Mouse (Mus musculus) myocyte (in vitro differentiated cells): ENCODE measurements around the gene Msh4. TPM values are rescaled to one million over a fixed set of nuclear protein-coding genes. Genes with fewer than 3 reads are reported as not detected.

Experiments used
- H3K27me3 ChIP-seq: one replicate; pipeline ENCODE4 v1.6.1; 2011; ENCODE audit not compliant: control insufficient read depth, insufficient read depth, insufficient read length
- H3K36me3 ChIP-seq: one replicate; pipeline ENCODE4 v1.6.1; 2011; ENCODE audit not compliant: control insufficient read depth, insufficient read depth
- H3K4me2 ChIP-seq: one replicate; pipeline ENCODE4 v1.6.1; 2011; ENCODE audit warnings: low read depth, control low read depth
- H3K4me3 ChIP-seq: one replicate; pipeline ENCODE4 v1.5.1; 2011; ENCODE audit warnings: mild to moderate bottlenecking, control low read depth, moderate library complexity
- H3K79me2 ChIP-seq: one replicate; pipeline ENCODE4 v1.6.1; 2011; ENCODE audit not compliant: control insufficient read depth, insufficient read depth
- H3ac ChIP-seq: one replicate; pipeline ENCODE4 v1.6.1; 2011; ENCODE audit not compliant: control insufficient read depth, insufficient read length
- CEBPB ChIP-seq: IDR thresholded peaks from 2 replicates; pipeline ENCODE4 v1.6.1; 2011; ENCODE audit warnings: mild to moderate bottlenecking, moderate library complexity; ENCODE audit not compliant: poor library complexity, insufficient read depth, severe bottlenecking
- E2F4 ChIP-seq: IDR thresholded peaks from one replicate; pipeline ENCODE4 v1.6.1; 2011; ENCODE audit warnings: mild to moderate bottlenecking, control low read depth, moderate library complexity; ENCODE audit not compliant: insufficient read depth
- MAX ChIP-seq: IDR thresholded peaks from one replicate; pipeline ENCODE4 v1.6.1; 2011; ENCODE audit warnings: low read depth, mild to moderate bottlenecking, control low read depth
- MYOD1 ChIP-seq, 3 experiments: IDR thresholded peaks; one replicate each; pipeline ENCODE4 v1.6.1; 2011; ENCODE audit warnings: control low read depth in 2 of 3, low read depth in 2 of 3, mild to moderate bottlenecking in 2 of 3, moderate library complexity in 1 of 3; ENCODE audit not compliant: insufficient read length in 2 of 3, control insufficient read depth in 1 of 3
- MYOG ChIP-seq, 3 experiments: IDR thresholded peaks; one replicate each; pipeline ENCODE4 v1.6.1; 2011; ENCODE audit warnings: control low read depth in 2 of 3, low read depth in 2 of 3, mild to moderate bottlenecking in 2 of 3; ENCODE audit not compliant: insufficient read length in 2 of 3, control insufficient read depth in 1 of 3, insufficient read depth in 1 of 3
- POLR2A ChIP-seq: IDR thresholded peaks from one replicate; pipeline ENCODE4 v1.6.1; 2011; ENCODE audit warnings: low read depth, mild to moderate bottlenecking, control low read depth, moderate library complexity; ENCODE audit not compliant: insufficient read length
- POLR2AphosphoS2 ChIP-seq: IDR thresholded peaks from one replicate; pipeline ENCODE4 v1.6.1; 2011; ENCODE audit warnings: low read depth, control low read depth; ENCODE audit not compliant: insufficient read length
- REST ChIP-seq: IDR thresholded peaks from one replicate; pipeline ENCODE4 v1.6.1; 2011; ENCODE audit warnings: mild to moderate bottlenecking, control low read depth, moderate library complexity; ENCODE audit not compliant: insufficient read depth, insufficient read length
- SRF ChIP-seq: IDR thresholded peaks from one replicate; pipeline ENCODE4 v1.6.1; 2011; ENCODE audit warnings: low read depth; ENCODE audit not compliant: control insufficient read depth, insufficient read length
- TCF12 ChIP-seq: IDR thresholded peaks from one replicate; pipeline ENCODE4 v1.6.1; 2011; ENCODE audit warnings: mild to moderate bottlenecking, control low read depth; ENCODE audit not compliant: poor library complexity, insufficient read depth, severe bottlenecking
- TCF3 ChIP-seq: IDR thresholded peaks from one replicate; pipeline ENCODE4 v1.6.1; 2011; ENCODE audit warnings: low read depth, control low read depth; ENCODE audit not compliant: insufficient read length
- USF1 ChIP-seq: IDR thresholded peaks from one replicate; pipeline ENCODE4 v1.6.1; 2011; ENCODE audit warnings: low read depth, mild to moderate bottlenecking, control low read depth, moderate library complexity
- polyA plus RNA-seq: library from polyadenylated mRNA; unstranded; fragments of >200 nt; fragmentation: generic; extraction: Trizol; gene quantifications from one replicate; pipeline ENCODE4 v1.2.1, GENCODE M21; 2012; ENCODE audit warnings: missing spikeins

Msh4 gene
- polyA plus RNA-seq, 1 experiment = 0.02 TPM

DNA sequence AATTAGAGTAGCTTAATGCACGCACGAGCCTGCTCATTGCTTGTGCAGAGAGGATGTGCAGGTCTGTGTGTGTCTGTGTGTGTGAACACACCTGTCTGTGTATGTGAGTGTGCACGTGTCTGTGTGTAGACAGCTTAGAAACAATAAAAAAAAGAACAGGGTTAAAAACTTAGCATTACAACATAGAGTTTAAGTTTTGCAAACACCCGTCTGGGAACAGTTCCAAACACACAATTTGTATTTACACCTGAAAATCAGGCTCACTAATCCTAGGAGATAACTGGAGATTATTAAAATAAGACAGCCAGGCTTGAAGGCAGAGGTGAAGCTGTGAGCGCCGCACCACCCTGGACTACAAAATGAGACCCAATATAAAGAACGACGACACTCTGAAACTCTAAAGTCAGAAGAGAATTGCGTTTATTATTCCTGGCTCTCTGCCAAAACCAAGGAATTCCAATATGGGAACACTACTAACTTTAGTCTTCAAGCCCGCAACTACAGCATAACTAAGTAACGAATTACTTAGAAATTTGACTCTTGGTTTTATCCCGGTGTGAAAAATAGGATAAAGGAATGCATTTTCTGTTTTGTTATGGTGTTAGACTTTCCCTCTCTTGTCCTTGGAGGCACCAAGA lies 37.2 kb upstream of the Msh4 start:
- Histone ChIP-seq H3K4me2 (peak overlapping the region; percentile 86), H3K4me3 (peak overlapping the region; percentile 63), H3K27me3 (no peaks in the 10 kb centered on the region), H3K79me2 (peaks cover 13% of the 10 kb centered on the region), H3ac (no peak overlapping the region), H3K36me3 (no peaks in the 10 kb centered on the region)
- no peak for TF ChIP-seq SRF
- TF ChIP-seq TCF12 = no peak
- TF ChIP-seq POLR2A = no peak
- TF ChIP-seq MYOD1 (IDR thresholded peaks at IDR 0.05; ENCODE audit: control insufficient read depth in 1 of 3, insufficient read length in 2 of 3, low read depth in 2 of 3) = no peak
- TF ChIP-seq POLR2AphosphoS2 = no peak
- TF ChIP-seq MAX = no peak
- no peak for TF ChIP-seq TCF3
- TF ChIP-seq E2F4 = no peak
- TF ChIP-seq REST = no peak
- TF ChIP-seq CEBPB = no peak
- TF ChIP-seq MYOG (IDR thresholded peaks at IDR 0.05; ENCODE audit: control insufficient read depth in 1 of 3, insufficient read depth in 1 of 3, insufficient read length in 2 of 3, low read depth in 2 of 3) = no peak
- TF ChIP-seq USF1 = no peak

DNA sequence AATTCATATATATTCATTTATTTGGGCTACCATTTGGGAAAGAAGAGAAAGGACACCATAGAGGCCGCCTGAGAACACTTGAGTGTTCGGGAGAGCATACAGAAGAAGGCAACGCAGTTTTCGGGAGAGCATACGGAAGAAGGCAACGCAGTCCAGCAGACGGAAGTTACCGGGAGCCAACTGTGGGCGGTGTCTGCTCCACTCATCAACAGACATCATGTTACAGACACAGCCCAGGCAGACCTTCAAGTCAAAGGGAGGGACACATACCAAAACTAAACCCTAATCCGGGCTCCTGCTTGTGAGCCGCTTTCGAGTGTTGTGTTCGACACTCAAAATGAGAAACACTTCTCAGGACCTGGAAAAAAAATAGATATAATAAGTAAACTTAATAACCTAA lies 35.7 kb upstream of the Msh4 start:
- Histone ChIP-seq H3K4me3 (no peak overlapping the region), H3K36me3 (no peaks in the 10 kb centered on the region)
- TF ChIP-seq POLR2AphosphoS2 (no peak), SRF (no peak), CEBPB (no peak), TCF12 (no peak), MYOD1 (IDR thresholded peaks at IDR 0.05; ENCODE audit: control insufficient read depth in 1 of 3, insufficient read length in 2 of 3, low read depth in 2 of 3) (no peak), MYOG (IDR thresholded peaks at IDR 0.05; ENCODE audit: control insufficient read depth in 1 of 3, insufficient read depth in 1 of 3, insufficient read length in 2 of 3, low read depth in 2 of 3) (no peak), E2F4 (no peak), REST (no peak)

GRCm38 (mm10) chr3:153940486-153940885 lies 34.5 kb upstream of the Msh4 start:
- peaks cover 13% of the 10 kb centered on the region for H3K79me2 ChIP-seq
- no peaks in the 10 kb centered on the region for H3K27me3 ChIP-seq
- H3K36me3 ChIP-seq = peaks cover 4% of the 10 kb centered on the region
- TF ChIP-seq POLR2AphosphoS2 = no peak
- no peak overlapping the region for H3K4me3 ChIP-seq
- H3ac ChIP-seq = no peak overlapping the region
- no peak overlapping the region for H3K4me2 ChIP-seq

More for the DNA sequence above, 35.7 kb upstream of the Msh4 start:
- no peak overlapping the region for H3ac ChIP-seq
- H3K27me3 ChIP-seq = no peaks in the 10 kb centered on the region
- peaks cover 13% of the 10 kb centered on the region for H3K79me2 ChIP-seq
- H3K4me2 ChIP-seq = no peak overlapping the region

- Histone ChIP-seq H3K4me2 (no peak overlapping the region), H3K27me3 (no peaks in the 10 kb centered on the region), H3K36me3 (peaks cover 4% of the 10 kb centered on the region), H3K79me2 (peaks cover 13% of the 10 kb centered on the region), H3ac (no peak overlapping the region), H3K4me3 (no peak overlapping the region)
- TF ChIP-seq SRF (no peak), E2F4 (no peak), TCF12 (no peak), POLR2A (no peak)
Observed at GRCm38 (mm10) chr3:153940021-153940420, 34.1 kb upstream of the Msh4 start.

DNA sequence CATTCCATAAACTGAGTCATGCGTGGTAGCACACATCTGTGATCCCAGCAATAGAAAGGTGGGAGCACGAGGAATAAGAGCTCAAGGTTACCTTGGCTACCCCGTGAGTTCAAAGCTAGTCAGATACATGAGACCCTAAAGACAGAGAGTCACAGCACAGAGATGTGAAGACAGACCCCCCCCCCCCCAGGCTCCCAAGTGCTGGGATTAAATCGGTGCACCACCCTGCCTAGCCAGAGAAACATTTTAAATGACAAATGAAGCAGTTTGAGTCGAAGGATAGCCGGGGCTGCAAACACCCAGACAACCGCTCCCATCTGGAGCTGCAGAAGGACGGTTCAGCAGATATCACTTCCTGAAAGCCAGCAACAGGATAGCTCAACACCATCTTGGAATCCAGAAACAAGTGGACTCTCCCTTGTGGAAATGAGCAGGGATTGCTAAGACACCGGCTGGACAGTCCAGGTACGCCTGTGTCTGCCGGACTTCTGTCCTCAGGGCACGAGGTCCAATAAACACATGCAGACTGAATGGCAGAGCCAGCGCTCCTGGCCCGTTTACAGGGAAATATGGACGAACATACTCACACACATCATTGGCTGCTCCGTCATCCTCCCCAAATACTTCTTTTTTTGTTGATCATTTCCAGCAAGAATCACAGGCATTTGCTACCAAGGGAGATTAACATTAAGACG lies 31.3 kb upstream of the Msh4 start:
- H3K4me2 ChIP-seq = no peak overlapping the region
- no peak overlapping the region for H3K4me3 ChIP-seq
- H3K79me2 ChIP-seq = no peaks in the 10 kb centered on the region
- no peak for TF ChIP-seq SRF
- TF ChIP-seq MYOG (IDR thresholded peaks at IDR 0.05; ENCODE audit: control insufficient read depth in 1 of 3, insufficient read depth in 1 of 3, insufficient read length in 2 of 3, low read depth in 2 of 3) = no peak
- no peak for TF ChIP-seq POLR2AphosphoS2
- TF ChIP-seq TCF3 = no peak
- TF ChIP-seq MYOD1 (IDR thresholded peaks at IDR 0.05; ENCODE audit: control insufficient read depth in 1 of 3, insufficient read length in 2 of 3, low read depth in 2 of 3) = no peak
- no peak for TF ChIP-seq USF1
- no peak for TF ChIP-seq MAX
- peaks cover 20% of the 10 kb centered on the region for H3K36me3 ChIP-seq
- no peaks in the 10 kb centered on the region for H3K27me3 ChIP-seq
- H3ac ChIP-seq = no peak overlapping the region
